Mouse (Mus musculus): ENCODE measurements around the gene R3hdml.

DNA sequence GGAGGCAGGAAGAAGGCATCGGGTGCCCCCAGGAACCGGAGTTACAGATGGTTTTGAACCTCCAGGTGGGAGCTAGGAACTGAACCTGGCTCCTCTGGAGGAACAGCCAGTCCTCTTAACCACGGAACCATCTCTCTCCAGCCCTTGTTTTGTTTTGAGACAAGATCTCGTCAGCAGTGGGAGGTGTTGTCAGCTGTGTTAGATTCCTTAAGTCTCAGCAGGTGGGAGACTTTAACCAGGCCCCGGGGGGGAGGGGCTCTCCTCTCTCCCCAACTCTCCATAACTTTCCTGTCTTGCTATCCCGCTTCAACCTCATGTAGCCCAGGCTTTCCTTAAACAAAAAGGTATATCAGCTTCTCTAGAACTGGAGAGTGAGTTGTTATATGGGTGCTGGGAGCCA is 2.3 kb downstream of the R3hdml start:
- no peak for TF ChIP-seq POLR2A (IDR thresholded peaks at IDR 0.05; ENCODE audit: control insufficient read depth, extremely low read depth, insufficient read depth, low read length, poor library complexity)
- TF ChIP-seq CTCF (IDR thresholded peaks at IDR 0.05; ENCODE audit: borderline replicate concordance, control insufficient read depth, extremely low read depth, insufficient read depth, low read length, poor library complexity): no peak

Data from thymus, adult 2 months (tissue).